Mouse (Mus musculus) hindbrain, postnatal 0 days (tissue): ENCODE measurements around the gene Slc4a4. TPM values are rescaled to one million over a fixed set of nuclear protein-coding genes. Genes with fewer than 3 reads are reported as not detected.

Source experiments
- ATAC-seq: fragments of 200-750 bp; cut with Nextera tagmentation; 2 replicates; pipeline ENCODE4 v1.8.0; 2017; ENCODE audit warnings: mild to moderate bottlenecking, moderate TSS enrichment, moderate library complexity
- DNase-seq: peaks from one replicate; pipeline ENCODE4 v3.0.0-alpha.2; 2015; ENCODE audit warnings: low spot score
- H3K27ac ChIP-seq: fragments of 300-500 bp; sonication (generic); 2 replicates; pipeline ENCODE4 v1.5.1; 2014; ENCODE audit warnings: mild to moderate bottlenecking
- H3K27me3 ChIP-seq: fragments of 300-500 bp; sonication (generic); 2 replicates; pipeline ENCODE4 v1.6.1; 2014; ENCODE audit warnings: low read length, mixed read lengths; ENCODE audit not compliant: insufficient read depth
- H3K36me3 ChIP-seq: fragments of 300-500 bp; sonication (generic); 2 replicates; pipeline ENCODE4 v1.6.1; 2014; ENCODE audit warnings: low read length, mixed read lengths; ENCODE audit not compliant: insufficient read depth
- H3K4me1 ChIP-seq: fragments of 300-500 bp; sonication (generic); 2 replicates; pipeline ENCODE4 v1.6.1; 2014; ENCODE audit warnings: antibody characterized with exemption, low read length, mixed read lengths; ENCODE audit not compliant: insufficient read depth
- H3K4me2 ChIP-seq: fragments of 300-500 bp; sonication (generic); 2 replicates; pipeline ENCODE4 v1.6.1; 2014; ENCODE audit warnings: low read depth, mild to moderate bottlenecking, low read length, moderate library complexity, mixed read lengths
- H3K4me3 ChIP-seq: fragments of 300-500 bp; sonication (generic); 2 replicates; pipeline ENCODE4 v1.5.1; 2014; ENCODE audit warnings: low read length
- H3K9ac ChIP-seq: fragments of 300-500 bp; sonication (generic); replicated peaks from 2 replicates; pipeline ENCODE4 v1.6.1; 2014; ENCODE audit warnings: mild to moderate bottlenecking, low read length, moderate library complexity, mixed read lengths
- H3K9me3 ChIP-seq: fragments of 300-500 bp; sonication (generic); 2 replicates; pipeline ENCODE4 v1.6.1; 2016; ENCODE audit warnings: low read length, mixed read lengths
- CTCF ChIP-seq: IDR thresholded peaks from 2 replicates; pipeline ENCODE4 v1.5.1; 2016; ENCODE audit warnings: antibody characterized with exemption, control low read depth, low read depth
- WGBS: fragments of 180-500 bp; shearing (Covaris S2); extraction: QIAGEN DNeasy Blood & Tissue Kit; methylation state at CpG from one replicate; pipeline ENCODE4 v1.1.7; 2014; 5-methylcytosine and 5-hydroxymethylcytosine counted together
- polyA plus RNA-seq: library from polyadenylated mRNA; unstranded; fragments of >200 nt; fragmentation: Nextera tagmentation; extraction: Ambion mirVana; gene quantifications from 2 replicates; pipeline ENCODE4 v1.2.1, GENCODE M21; 2015
- total RNA-seq: library from RNA; depleted of rRNA; stranded (reverse); fragments of >200 nt; gene quantifications from 2 replicates; pipeline ENCODE4 v1.2.3, GENCODE M21; 2014

Slc4a4 gene
- total and polyA plus RNA-seq, 2 experiments from 2014 or later: 31.1 to 68.8 TPM

- TF ChIP-seq CTCF: no peak
- H3K9me3 ChIP-seq: no peaks in the 10 kb centered on the region
- ATAC-seq (no peak), DNase-seq (no peak)
- H3K27me3 ChIP-seq: no peaks in the 10 kb centered on the region
- no peaks in the 10 kb centered on the region for H3K4me1 ChIP-seq
- H3K9ac ChIP-seq: no peak overlapping the region
- H3K27ac ChIP-seq: no peak overlapping the region
- no peak overlapping the region for H3K4me3 ChIP-seq
- H3K4me2 ChIP-seq: no peak overlapping the region
- no peaks in the 10 kb centered on the region for H3K36me3 ChIP-seq
- WGBS: 85% methylated on average over 2 of the region's 2 CpGs
Observed at GRCm38 (mm10) chr5:88912629-88913028, 26.0 kb downstream of the Slc4a4 start.

- Histone ChIP-seq H3K27me3 (no peaks in the 10 kb centered on the region), H3K9me3 (no peaks in the 10 kb centered on the region), H3K9ac (no peak overlapping the region), H3K36me3 (no peaks in the 10 kb centered on the region), H3K4me1 (no peaks in the 10 kb centered on the region), H3K4me3 (no peak overlapping the region), H3K27ac (no peak overlapping the region), H3K4me2 (no peak overlapping the region)
- TF ChIP-seq CTCF: no peak
- no peak for ATAC-seq
- no peak for DNase-seq
- 82% methylated on average over 5 of the region's 5 CpGs for WGBS
Observed at GRCm38 (mm10) chr5:88915082-88915481, 28.5 kb downstream of the Slc4a4 start.

GRCm38 (mm10) chr5:88916501-88916971, 29.9 kb downstream of the Slc4a4 start:
- H3K36me3 ChIP-seq: no peaks in the 10 kb centered on the region
- ATAC-seq (0 out of 2 replicates have a peak, but pooled peaks have one; percentile 27), DNase-seq (no peak)
- WGBS: 66% methylated on average over 9 of the region's 9 CpGs
- H3K9me3 ChIP-seq: no peaks in the 10 kb centered on the region
- no peak overlapping the region for H3K9ac ChIP-seq
- no peaks in the 10 kb centered on the region for H3K27me3 ChIP-seq
- no peaks in the 10 kb centered on the region for H3K4me1 ChIP-seq
- no peak overlapping the region for H3K4me3 ChIP-seq
- TF ChIP-seq CTCF: no peak
- no peak overlapping the region for H3K4me2 ChIP-seq
- H3K27ac ChIP-seq: no peak overlapping the region

GRCm38 (mm10) chr5:88917221-88917620, 30.6 kb downstream of the Slc4a4 start:
- no peaks in the 10 kb centered on the region for H3K4me1 ChIP-seq
- DNase-seq (no peak), ATAC-seq (no peak)
- H3K27ac ChIP-seq: no peak overlapping the region
- no peak overlapping the region for H3K4me2 ChIP-seq
- H3K36me3 ChIP-seq: no peaks in the 10 kb centered on the region
- H3K9ac ChIP-seq: no peak overlapping the region
- no peaks in the 10 kb centered on the region for H3K9me3 ChIP-seq
- no peaks in the 10 kb centered on the region for H3K27me3 ChIP-seq
- 87% methylated on average over 3 of the region's 3 CpGs for WGBS
- TF ChIP-seq CTCF: no peak
- H3K4me3 ChIP-seq: no peak overlapping the region

GRCm38 (mm10) chr5:88917630-88918029, 31.0 kb downstream of the Slc4a4 start:
- DNase-seq (no peak), ATAC-seq (no peak)
- Histone ChIP-seq H3K27ac (no peak overlapping the region), H3K9ac (no peak overlapping the region), H3K4me3 (no peak overlapping the region), H3K9me3 (no peaks in the 10 kb centered on the region), H3K36me3 (no peaks in the 10 kb centered on the region), H3K27me3 (no peaks in the 10 kb centered on the region), H3K4me2 (no peak overlapping the region), H3K4me1 (no peaks in the 10 kb centered on the region)
- 85% methylated on average over 10 of the region's 10 CpGs for WGBS
- no peak for TF ChIP-seq CTCF

- H3K36me3 ChIP-seq: no peaks in the 10 kb centered on the region
- DNase-seq (no peak), ATAC-seq (no peak)
- H3K4me1 ChIP-seq: no peaks in the 10 kb centered on the region
- 85% methylated on average over 9 of the region's 9 CpGs for WGBS
- no peak overlapping the region for H3K4me3 ChIP-seq
- H3K27ac ChIP-seq: no peak overlapping the region
- no peak for TF ChIP-seq CTCF
- no peak overlapping the region for H3K4me2 ChIP-seq
- no peak overlapping the region for H3K9ac ChIP-seq
- H3K27me3 ChIP-seq: no peaks in the 10 kb centered on the region
- no peaks in the 10 kb centered on the region for H3K9me3 ChIP-seq
Observed at GRCm38 (mm10) chr5:88918538-88918937, 31.9 kb downstream of the Slc4a4 start.

GRCm38 (mm10) chr5:88925576-88925975, 39.0 kb downstream of the Slc4a4 start:
- H3K9me3 ChIP-seq: no peaks in the 10 kb centered on the region
- H3K4me2 ChIP-seq: no peak overlapping the region
- DNase-seq (no peak), ATAC-seq (no peak)
- no peak overlapping the region for H3K9ac ChIP-seq
- WGBS: 89% methylated on average over 5 of the region's 5 CpGs
- no peak overlapping the region for H3K27ac ChIP-seq
- no peaks in the 10 kb centered on the region for H3K36me3 ChIP-seq
- H3K4me3 ChIP-seq: no peak overlapping the region
- H3K27me3 ChIP-seq: no peaks in the 10 kb centered on the region
- TF ChIP-seq CTCF: no peak
- peaks cover 16% of the 10 kb centered on the region; the same call in 1 of the 2 replicates for H3K4me1 ChIP-seq
